Mouse (Mus musculus) urinary bladder, postnatal 4 days (tissue): ENCODE measurements around the gene Hist1h4k.
A peak's percentile ranks its signal among the peaks of the same experiment; 100 is the strongest.
"Not testable (repeated sequence)": the region's sequence is repeated elsewhere in the genome, so short reads cannot be mapped to it uniquely, and the experiment has no call there.

ENCODE experiments used
- DNase-seq, 2 experiments: peaks; one replicate each; pipeline ENCODE4 v3.0.0; 2021 to 2022; ENCODE audit warnings: low spot score in 2 of 2

Hist1h4k gene

GRCm38 (mm10) chr13:21754294-21755001 lies 4.1 kb upstream of the Hist1h4k start:
- DNase-seq, result not testable (repeated sequence)

- DNase-seq, result peak in 1 of 2 experiments; percentile 50
Observed at GRCm38 (mm10) chr13:21753524-21754285, 3.4 kb upstream of the Hist1h4k start, which contains the start of the genes Hist1h2ak and Hist1h2bn. Gene Hist1h2ak (minus strand): TSS chr13:21753827. Gene Hist1h2bn (plus strand): TSS chr13:21754123.

GRCm38 (mm10) chr13:21753051-21753523 lies 2.8 kb upstream of the Hist1h4k start:
- no peak for DNase-seq

DNA sequence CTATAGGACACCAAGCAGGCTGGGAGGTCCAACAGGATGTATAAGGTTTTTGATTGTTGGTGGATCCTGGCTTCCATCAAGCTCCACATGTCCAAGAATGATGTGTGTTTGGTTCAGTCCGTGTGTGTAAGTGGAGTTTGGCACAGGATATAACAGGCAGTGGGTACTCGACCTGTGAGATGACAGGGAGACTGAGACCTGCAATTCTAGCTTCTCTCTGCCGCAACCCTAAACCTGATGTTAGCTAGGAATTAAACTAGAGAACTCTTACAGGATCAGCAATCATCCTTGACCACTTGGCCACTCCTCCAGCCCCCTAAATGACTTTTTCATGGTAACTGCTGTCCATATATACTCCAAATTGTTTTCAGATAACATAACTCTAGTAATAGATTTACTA lies 2.1 kb upstream of the Hist1h4k start:
- DNase-seq, result no peak

- no peak for DNase-seq
Observed at GRCm38 (mm10) chr13:21751827-21752226, 1.5 kb upstream of the Hist1h4k start.

DNA sequence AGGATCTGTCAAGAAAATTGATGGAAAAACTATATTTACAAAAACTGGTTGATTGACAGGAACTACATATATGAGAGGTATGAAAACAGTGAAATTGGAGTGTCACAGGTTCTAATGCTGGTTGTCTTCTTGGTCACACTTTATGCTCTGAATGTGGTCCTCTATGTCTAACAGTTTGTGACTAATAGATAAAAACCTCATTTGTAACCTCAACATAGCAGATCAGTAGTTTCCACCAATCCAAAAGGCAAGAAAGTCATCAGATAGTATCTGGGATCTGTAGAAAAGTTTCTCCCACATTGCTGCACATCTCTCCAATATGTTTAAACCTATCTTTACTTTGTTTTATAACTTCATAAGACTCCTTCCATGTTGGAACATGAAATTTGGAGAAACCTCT lies 1.1 kb upstream of the Hist1h4k start:
- DNase-seq, result no peak

- no peak for DNase-seq
Observed at GRCm38 (mm10) chr13:21749387-21750158, 732 bp downstream of the Hist1h4k start.

- no peak for DNase-seq
Observed at GRCm38 (mm10) chr13:21745006-21745405, 5.3 kb downstream of the Hist1h4k start.

DNA sequence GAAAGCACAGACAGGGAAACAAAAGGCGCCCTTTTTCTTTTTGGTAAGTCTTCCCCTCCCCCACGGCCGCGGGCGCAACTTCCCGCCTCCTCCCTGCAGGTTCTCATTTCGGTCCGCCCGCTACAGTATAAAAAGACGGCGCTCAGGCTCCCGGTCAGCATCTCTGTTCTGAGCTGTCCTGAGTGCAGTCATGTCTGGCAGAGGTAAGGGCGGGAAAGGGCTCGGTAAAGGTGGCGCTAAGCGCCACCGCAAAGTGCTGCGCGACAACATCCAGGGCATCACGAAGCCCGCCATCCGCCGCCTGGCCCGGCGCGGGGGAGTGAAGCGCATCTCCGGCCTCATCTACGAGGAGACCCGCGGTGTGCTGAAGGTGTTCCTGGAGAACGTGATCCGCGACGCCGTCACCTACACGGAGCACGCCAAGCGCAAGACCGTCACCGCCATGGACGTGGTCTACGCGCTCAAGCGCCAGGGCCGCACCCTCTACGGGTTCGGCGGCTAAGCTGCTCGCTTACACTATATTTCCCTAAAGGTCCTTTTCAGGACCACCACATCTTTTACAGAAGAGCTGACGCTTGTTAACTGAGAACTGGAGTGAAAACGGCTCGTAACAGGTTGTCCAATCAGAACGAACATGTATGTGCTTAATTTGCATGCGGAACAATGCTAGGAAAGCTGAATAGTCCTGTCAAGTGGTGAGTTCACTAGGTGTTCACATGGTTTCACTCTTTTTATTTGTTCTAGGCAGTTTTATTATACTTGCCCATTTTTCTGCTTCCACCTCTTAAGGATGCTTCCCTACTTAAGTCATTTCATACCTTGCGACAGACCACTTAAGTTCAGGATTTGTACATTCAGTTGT lies 15.2 kb downstream of the Hist1h4k start, which contains the start of gene Hist1h4j:
Hist1h4j (plus strand) TSS at position 159 of the 862 bp plus-strand sequence.
- DNase-seq, result peak; percentile 71 to 84

- DNase-seq, result peak; percentile 63 to 75
Observed at GRCm38 (mm10) chr13:21734010-21734905, 16.0 kb downstream of the Hist1h4k start.

DNA sequence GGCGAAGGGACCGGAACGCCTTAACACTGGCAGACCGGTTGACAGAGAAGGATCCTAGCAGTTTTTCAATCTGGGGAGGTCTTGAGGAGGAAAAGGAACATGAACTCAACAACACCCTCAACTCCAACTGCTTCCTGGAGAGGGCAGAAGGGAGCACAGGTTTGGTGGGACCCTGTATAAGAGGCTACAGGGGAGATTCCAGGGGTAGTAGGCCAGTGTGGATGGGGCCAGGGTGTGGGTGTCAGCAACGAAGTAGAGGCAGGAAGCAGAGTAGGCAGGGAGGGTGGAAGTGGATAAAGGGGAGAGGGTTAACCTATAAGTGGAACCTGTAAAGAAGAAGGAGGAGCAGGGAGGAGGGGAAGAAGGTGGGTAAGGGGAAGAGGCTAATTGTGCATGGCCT lies 16.8 kb downstream of the Hist1h4k start:
- no peak for DNase-seq

DNA sequence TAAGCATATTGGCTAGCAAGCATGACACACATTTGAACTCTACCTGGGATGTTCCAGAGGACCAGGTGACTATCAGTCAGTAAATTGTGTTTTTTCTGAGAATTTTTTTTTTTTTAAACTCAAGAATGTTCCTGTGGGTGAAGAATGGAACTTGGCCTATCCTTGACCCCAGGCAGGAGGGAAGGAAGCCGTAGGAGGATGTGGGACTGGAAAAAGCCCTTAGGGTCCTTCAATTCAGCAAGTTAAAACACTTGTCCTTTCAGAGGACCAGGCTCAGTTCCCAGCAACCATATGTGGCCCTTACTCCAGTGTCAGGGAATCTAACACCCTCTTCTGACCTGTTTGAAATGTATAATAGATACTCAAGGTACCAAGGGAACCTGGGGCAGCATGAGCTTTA lies 20.8 kb downstream of the Hist1h4k start:
- DNase-seq, result no peak

GRCm38 (mm10) chr13:21727948-21728572 lies 22.2 kb downstream of the Hist1h4k start:
- no peak for DNase-seq

DNA sequence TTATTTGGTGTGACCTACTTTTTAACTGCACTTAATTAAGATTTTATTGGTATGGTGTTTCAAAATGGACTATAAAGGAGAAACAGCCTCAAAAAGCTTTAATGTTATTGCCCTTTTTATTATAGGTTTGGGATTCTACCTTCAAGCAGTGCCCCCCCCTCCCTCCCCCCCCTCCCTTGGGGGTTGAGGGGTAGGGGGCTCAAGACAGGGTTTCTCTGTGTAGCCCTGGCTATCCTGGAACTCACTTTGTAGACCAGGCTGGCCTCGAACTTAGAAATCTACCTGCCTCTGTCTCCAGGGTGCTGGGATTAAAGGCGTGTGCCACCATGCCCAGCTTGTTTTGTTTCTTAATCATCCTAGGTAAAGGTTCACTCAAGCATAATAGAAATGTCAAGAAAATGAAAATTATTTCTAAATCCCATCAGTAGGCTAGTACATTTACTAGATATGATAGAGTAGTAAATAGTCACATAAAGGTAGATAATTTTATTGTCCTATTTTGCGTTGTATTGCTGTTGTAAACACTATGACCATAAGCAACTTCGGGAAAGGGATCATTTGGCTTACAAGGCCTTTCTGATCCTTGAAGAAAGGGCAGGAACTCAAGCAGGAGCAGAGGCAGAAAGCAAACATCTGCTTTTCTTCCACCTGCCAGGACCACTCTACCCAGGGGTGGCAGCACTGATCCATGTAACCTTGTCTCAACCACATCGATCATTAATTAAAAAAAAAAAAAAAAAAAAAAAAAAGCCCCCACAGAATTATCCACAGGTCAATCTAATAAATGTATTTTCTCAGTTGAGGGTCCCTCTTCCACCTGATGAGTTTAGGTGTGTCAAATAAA lies 27.1 kb downstream of the Hist1h4k start:
- DNase-seq, result no peak

GRCm38 (mm10) chr13:21722373-21722925 lies 27.9 kb downstream of the Hist1h4k start:
- DNase-seq, result no peak

- DNase-seq, result peak in 1 of 2 experiments; percentile 54
Observed at GRCm38 (mm10) chr13:21721757-21722372, 28.4 kb downstream of the Hist1h4k start, which contains the start of gene Hist1h2bm. Gene Hist1h2bm (plus strand): TSS chr13:21722044.

DNA sequence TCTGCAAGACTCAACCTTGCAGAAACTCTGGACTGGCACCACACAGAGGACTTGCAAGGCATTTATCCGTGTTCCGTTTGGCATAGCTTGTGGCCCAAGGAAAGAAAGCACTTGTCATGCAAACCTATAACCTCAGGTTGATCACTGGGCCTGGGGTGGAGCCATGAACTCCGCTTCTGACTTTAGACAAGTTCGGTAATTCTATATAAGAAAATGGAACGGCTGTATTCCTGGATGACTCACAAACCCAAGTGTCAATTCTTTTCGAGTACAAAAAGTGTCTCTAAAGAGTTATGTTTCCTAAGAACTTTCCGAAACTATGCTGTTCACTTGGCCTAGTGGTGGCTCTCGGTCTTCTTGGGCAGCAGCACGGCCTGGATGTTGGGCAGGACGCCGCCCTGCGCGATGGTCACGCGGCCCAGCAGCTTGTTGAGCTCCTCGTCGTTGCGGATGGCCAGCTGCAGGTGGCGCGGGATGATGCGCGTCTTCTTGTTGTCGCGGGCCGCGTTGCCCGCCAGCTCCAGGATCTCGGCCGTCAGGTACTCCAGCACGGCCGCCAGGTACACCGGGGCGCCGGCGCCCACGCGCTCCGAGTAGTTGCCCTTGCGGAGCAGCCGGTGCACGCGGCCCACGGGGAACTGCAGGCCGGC lies 29.1 kb downstream of the Hist1h4k start:
- DNase-seq, result not testable (repeated sequence)
